Mouse (Mus musculus): Measurements from ENCODE around the gene Sik1. TPM values are rescaled to one million over a fixed set of nuclear protein-coding genes. Genes with fewer than 3 reads are reported as not detected.
"Not testable (repeated sequence)": the region's sequence is repeated elsewhere in the genome, so short reads cannot be mapped to it uniquely, and the experiment has no call there.

Gene Sik1
- polyA plus RNA-seq, 1 experiment: 15.5 TPM

GRCm38 (mm10) chr17:31893371-31894060 lies 37.9 kb upstream of the Sik1 start:
- Histone ChIP-seq H3K4me1 (ENCODE audit: control insufficient read depth, insufficient read depth, low read length) (peaks cover 10% of the 10 kb centered on the region), H3K4me3 (ENCODE audit: insufficient read depth, low read length) (no peak overlapping the region), H3K27ac (ENCODE audit: insufficient read depth, low read length) (no peak overlapping the region)
- no peak for TF ChIP-seq POLR2A (IDR thresholded peaks at IDR 0.05; ENCODE audit: low read depth, low read length)
- no peak for TF ChIP-seq CTCF (IDR thresholded peaks at IDR 0.05; ENCODE audit: borderline replicate concordance, insufficient read depth, low read length)

DNA sequence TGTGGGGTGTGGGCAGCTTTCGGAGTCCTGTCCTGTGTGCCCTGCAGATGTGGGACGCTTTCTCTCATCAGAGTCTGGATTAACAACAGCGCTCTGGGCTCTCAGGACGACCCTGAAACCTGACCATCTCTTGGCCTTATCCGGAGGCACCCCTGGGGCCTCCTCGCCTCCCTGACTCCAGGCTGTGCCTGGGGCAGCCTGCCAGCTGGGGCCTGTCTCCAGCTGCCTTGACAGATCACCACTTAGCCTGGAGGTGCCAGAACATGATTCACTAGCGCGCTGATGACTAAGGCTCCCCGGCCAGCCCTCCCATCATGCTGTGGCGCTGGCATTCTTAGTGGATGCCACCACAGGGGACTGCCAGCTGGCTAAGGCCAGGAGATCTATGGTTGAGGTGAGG lies 37.1 kb upstream of the Sik1 start:
- Histone ChIP-seq H3K4me3 (ENCODE audit: insufficient read depth, low read length) (no peak overlapping the region), H3K27ac (ENCODE audit: insufficient read depth, low read length) (peak overlapping the region; percentile 65), H3K4me1 (ENCODE audit: control insufficient read depth, insufficient read depth, low read length) (peaks cover 10% of the 10 kb centered on the region)
- TF ChIP-seq CTCF (IDR thresholded peaks at IDR 0.05; ENCODE audit: borderline replicate concordance, insufficient read depth, low read length) (no peak), POLR2A (IDR thresholded peaks at IDR 0.05; ENCODE audit: low read depth, low read length) (no peak; the same call in 1 of the 2 replicates)

DNA sequence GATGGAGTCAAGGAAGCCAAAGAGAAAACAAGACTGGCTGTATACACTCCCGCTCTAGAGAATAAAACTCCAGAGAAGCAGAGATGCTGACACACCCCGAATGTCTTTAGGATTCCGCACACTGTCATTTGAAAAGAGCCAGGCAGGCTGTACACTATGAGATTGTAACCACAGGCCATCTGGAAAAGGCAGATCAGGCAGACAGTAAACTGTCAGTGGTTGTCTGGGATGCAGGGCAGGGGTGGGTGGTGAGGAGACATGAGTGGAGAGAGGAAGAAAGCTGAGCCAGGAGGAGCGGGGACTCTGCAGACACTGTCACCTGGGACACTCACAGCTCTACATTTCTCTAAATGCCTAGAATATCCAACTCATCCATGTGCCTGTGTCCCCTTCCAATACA lies 36.3 kb upstream of the Sik1 start:
- H3K4me1 ChIP-seq (ENCODE audit: control insufficient read depth, insufficient read depth, low read length): peaks cover 10% of the 10 kb centered on the region
- H3K27ac ChIP-seq (ENCODE audit: insufficient read depth, low read length): peak overlapping the region; percentile 65
- TF ChIP-seq CTCF (IDR thresholded peaks at IDR 0.05; ENCODE audit: borderline replicate concordance, insufficient read depth, low read length) (no peak), POLR2A (IDR thresholded peaks at IDR 0.05; ENCODE audit: low read depth, low read length) (no peak)
- no peak overlapping the region for H3K4me3 ChIP-seq (ENCODE audit: insufficient read depth, low read length)

DNA sequence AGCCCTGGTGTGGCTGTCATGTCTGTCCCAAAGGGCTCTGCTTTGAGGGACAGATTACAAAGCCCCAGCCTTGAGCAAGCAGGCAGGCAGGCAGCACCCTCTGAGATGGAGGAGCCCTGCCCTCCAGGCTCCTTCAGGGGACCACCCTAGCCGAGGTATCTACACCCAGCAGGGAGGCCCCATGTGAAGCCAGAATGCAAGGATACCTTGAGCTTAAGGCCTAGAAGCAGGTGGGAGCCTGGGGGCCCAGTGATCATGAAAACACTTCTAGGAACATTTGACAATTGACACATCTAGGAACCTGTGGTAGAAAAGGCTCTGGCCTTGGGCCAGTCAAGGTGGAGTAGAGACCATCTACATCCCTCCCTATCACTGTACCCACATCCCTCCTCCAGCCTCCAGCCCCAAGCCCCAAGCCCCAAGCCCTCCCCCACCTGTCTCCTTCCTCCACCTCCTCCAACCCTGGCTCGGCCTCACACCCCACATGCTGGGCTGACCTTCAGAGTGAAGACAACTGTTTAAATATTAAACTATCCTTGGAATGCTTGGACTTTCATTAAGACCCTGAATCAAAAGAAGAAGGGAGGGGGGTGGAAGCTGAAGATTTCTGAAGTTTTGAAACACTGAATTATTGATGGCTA lies 34.8 kb upstream of the Sik1 start:
- Histone ChIP-seq H3K4me3 (ENCODE audit: insufficient read depth, low read length) (no peak overlapping the region), H3K27ac (ENCODE audit: insufficient read depth, low read length) (no peak overlapping the region), H3K4me1 (ENCODE audit: control insufficient read depth, insufficient read depth, low read length) (peaks cover 10% of the 10 kb centered on the region)
- TF ChIP-seq POLR2A (IDR thresholded peaks at IDR 0.05; ENCODE audit: low read depth, low read length): no peak

DNA sequence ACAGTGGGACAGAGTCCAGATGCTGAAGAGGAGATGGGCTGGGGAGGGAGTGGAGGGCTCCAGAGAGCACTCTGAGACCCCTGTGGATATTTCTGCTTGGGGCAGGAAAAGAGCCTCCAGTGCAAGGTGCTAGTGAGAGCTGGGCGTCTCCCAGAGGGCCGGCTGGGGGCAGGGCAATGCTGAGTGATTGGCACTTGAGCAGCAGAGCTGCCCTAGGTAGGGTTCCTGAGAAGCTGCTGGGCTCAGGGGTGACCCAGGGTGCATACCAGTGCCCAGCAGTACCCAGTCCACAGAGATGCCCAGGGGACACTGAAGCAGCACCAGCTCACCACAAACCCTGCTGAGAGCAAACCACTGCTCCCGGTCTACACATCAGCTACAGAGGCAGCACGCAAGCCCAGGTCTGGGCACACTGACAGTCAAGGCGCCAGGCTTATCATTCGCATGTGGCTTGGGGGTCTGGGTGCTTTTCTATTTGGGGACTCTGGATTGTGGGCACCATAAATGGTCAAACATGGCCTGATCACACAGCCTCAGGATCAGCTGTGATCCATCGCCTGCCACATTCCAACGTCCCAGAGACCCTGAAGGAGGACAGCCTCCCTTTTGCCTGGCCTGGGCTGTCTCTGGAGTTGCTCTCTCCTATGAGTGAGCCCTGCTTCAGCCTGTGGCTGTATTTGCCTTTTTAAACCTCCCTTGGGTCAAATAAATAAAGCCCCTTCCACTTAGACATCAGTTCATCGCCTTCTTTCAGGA lies 34.0 kb upstream of the Sik1 start:
- TF ChIP-seq CTCF (IDR thresholded peaks at IDR 0.05; ENCODE audit: borderline replicate concordance, insufficient read depth, low read length) (no peak), POLR2A (IDR thresholded peaks at IDR 0.05; ENCODE audit: low read depth, low read length) (no peak)

DNA sequence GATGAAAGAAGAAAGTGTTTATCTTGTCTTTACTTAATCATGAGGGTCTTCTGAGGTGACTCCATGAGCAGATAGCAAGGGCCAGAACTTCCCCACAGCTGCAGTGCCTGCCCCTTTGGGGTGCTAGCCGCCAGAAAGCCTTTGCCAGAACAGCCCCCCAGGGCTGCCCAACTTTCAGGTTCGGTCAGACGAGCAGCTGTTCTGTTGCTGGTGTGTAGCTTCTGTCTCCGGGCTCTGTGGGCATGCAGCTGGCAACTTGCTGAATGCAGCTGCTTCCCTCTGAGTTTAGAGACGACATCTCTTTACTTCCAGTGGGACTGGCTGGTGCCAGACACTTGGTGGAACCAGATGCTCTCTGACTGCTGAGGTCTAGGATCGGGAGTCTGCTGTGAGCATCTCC lies 32.9 kb upstream of the Sik1 start:
- no peak for TF ChIP-seq CTCF (IDR thresholded peaks at IDR 0.05; ENCODE audit: borderline replicate concordance, insufficient read depth, low read length)
- no peak for TF ChIP-seq POLR2A (IDR thresholded peaks at IDR 0.05; ENCODE audit: low read depth, low read length)
- Histone ChIP-seq H3K27ac (ENCODE audit: insufficient read depth, low read length) (no peak overlapping the region), H3K4me3 (ENCODE audit: insufficient read depth, low read length) (no peak overlapping the region), H3K4me1 (ENCODE audit: control insufficient read depth, insufficient read depth, low read length) (peaks cover 10% of the 10 kb centered on the region)

More for the DNA sequence above, 34.0 kb upstream of the Sik1 start:
- no peak overlapping the region for H3K4me3 ChIP-seq (ENCODE audit: insufficient read depth, low read length)
- no peak overlapping the region for H3K27ac ChIP-seq (ENCODE audit: insufficient read depth, low read length)
- H3K4me1 ChIP-seq (ENCODE audit: control insufficient read depth, insufficient read depth, low read length): peaks cover 10% of the 10 kb centered on the region

DNA sequence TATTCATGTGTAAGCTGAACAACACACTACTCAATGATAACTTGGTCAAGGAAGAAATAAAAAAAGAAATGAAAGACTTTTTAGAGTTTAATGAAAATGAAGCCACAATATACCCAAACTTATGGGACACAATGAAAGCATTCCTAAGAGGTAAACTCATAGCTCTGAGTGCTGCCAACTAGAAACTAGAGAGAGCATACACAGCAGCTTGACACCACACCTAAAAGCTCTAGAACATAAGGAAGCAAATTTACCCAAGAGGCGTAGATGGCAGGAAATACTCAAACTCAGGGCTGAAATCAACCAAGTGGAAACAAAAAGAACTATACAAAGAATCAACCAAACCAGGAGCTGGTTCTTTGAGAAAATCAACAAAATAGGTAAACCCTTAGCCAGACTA lies 29.1 kb upstream of the Sik1 start:
- not testable (repeated sequence) for H3K4me3 ChIP-seq (ENCODE audit: insufficient read depth, low read length); H3K27ac ChIP-seq (ENCODE audit: insufficient read depth, low read length); H3K4me1 ChIP-seq (ENCODE audit: control insufficient read depth, insufficient read depth, low read length)

DNA sequence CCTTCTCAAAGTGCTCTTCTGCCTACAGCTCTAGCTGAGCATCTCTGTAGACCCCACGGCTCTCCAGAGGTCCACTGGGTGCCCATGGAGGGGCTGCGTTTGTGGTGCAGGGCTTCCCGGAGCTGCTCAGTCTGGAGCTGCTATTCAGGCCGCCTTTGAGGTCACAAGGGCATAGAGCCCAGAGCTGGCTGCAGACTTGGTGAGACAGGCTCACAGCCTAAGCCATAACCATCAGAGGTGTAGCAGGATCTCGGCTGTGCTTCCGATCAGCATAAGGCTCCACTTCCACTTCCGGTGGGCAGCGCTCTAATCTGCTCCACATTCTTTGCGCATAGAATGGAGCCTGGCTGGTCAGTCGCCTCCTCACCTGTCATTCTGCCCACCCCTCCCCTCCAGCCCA lies 23.8 kb upstream of the Sik1 start:
- Histone ChIP-seq H3K4me3 (ENCODE audit: insufficient read depth, low read length) (no peak overlapping the region), H3K27ac (ENCODE audit: insufficient read depth, low read length) (no peak overlapping the region), H3K4me1 (ENCODE audit: control insufficient read depth, insufficient read depth, low read length) (no peaks in the 10 kb centered on the region)
- TF ChIP-seq POLR2A (IDR thresholded peaks at IDR 0.05; ENCODE audit: low read depth, low read length): no peak
- TF ChIP-seq CTCF (IDR thresholded peaks at IDR 0.05; ENCODE audit: borderline replicate concordance, insufficient read depth, low read length): no peak

DNA sequence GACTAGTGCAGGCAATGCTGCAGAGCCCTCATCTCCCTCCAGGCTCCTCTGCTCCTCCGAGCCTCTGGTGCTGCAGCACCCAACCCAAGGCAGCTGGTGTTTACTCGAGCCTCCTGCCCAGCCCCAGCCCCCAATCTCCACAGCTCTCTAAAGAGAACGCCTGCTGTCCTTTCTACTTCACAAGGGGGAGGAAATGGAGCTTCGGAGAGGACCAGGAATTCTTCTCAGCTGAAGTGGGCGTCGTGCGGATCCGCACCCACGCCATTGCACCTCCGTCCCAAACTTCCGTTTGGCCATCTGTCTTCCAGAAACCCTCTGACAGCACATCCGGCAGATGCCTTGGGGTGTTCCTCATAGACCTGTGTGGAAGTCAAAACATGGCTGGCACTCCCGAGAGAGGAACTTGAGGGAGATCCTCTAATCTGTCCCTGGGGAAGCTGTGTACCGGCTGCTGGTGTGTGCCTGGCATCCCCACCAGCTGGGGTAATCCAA lies 22.1 kb upstream of the Sik1 start:
- Histone ChIP-seq H3K4me1 (ENCODE audit: control insufficient read depth, insufficient read depth, low read length) (no peaks in the 10 kb centered on the region), H3K4me3 (ENCODE audit: insufficient read depth, low read length) (no peak overlapping the region), H3K27ac (ENCODE audit: insufficient read depth, low read length) (no peak overlapping the region)
- TF ChIP-seq CTCF (IDR thresholded peaks at IDR 0.05; ENCODE audit: borderline replicate concordance, insufficient read depth, low read length) (no peak), POLR2A (IDR thresholded peaks at IDR 0.05; ENCODE audit: low read depth, low read length) (no peak)

- no peak for TF ChIP-seq CTCF (IDR thresholded peaks at IDR 0.05; ENCODE audit: borderline replicate concordance, insufficient read depth, low read length)
- no peak for TF ChIP-seq POLR2A (IDR thresholded peaks at IDR 0.05; ENCODE audit: low read depth, low read length)
- no peaks in the 10 kb centered on the region for H3K4me1 ChIP-seq (ENCODE audit: control insufficient read depth, insufficient read depth, low read length)
- H3K27ac ChIP-seq (ENCODE audit: insufficient read depth, low read length): no peak overlapping the region
- H3K4me3 ChIP-seq (ENCODE audit: insufficient read depth, low read length): no peak overlapping the region
Observed at GRCm38 (mm10) chr17:31877181-31877581, 21.6 kb upstream of the Sik1 start.

Measured in embryonic fibroblast, embryonic 13.5 days (primary cell).